Mouse (Mus musculus): ENCODE measurements around the gene Gm13889.

The Gm13889 gene

DNA sequence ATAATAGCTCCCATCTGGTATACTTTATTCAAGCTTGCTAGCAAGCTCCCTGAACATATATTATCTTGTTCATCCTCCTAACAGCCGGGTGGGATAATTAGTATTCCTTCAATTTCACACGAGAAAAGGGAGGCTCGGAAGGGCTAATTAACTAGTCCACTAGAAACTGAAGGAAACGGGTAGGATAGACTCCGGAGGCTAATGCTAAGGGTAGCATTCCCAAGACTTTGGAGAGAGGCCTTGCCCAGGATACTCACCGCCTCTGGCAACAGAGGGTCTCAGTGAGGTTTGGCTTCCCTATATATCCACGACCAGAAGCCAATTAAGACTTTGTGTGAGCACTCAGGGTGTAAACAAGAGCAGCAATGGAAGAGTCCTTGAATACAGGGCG lies 779 bp upstream of the Gm13889 start:
- DNase-seq = no peak

DNA sequence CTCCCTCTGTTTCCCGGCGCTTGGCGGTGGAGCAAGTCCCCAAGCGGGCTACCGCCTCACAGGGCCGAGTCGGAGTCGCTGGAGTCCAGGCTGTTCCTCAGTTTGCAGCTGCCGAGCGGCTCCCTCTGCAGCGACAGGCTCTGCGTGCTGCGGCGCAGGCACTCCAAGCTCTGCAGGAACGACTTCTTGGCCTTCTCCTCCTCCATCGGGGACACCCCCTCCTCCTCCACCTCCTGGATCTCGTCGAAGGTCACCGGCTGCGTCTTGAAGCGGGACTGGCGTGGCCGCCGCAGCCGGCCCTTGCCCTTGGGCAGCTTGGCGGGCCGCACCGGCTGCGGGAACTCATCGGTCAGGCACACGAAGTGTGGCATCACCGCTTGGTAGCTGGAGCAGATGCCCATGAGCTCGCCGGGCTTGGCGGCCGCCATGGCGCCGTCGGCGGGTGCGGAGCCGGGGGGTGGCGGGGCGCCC lies 635 bp downstream of the Gm13889 start:
- DNase-seq = peak in 1 of 2 experiments; percentile 17

DNA sequence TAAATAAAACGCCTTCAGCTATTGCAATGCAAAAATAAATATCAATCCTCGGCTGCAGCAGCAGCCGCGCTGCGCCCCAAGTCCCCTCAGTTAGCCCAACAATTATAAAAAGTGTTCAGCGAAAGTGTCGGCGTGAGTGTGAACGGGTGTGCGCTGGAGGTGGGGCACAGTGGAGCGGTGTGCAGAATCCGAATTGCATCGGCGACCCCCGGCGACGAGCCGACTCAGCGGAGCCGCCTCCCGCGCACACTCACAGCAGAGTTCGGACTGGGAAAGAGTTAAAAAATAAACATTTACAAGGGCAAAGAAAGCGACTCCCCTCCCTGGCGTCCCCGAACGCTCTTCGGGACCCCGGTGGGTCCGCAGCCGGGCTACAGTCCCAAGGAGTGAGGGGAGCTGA lies 1.1 kb downstream of the Gm13889 start:
- DNase-seq = no peak

DNA sequence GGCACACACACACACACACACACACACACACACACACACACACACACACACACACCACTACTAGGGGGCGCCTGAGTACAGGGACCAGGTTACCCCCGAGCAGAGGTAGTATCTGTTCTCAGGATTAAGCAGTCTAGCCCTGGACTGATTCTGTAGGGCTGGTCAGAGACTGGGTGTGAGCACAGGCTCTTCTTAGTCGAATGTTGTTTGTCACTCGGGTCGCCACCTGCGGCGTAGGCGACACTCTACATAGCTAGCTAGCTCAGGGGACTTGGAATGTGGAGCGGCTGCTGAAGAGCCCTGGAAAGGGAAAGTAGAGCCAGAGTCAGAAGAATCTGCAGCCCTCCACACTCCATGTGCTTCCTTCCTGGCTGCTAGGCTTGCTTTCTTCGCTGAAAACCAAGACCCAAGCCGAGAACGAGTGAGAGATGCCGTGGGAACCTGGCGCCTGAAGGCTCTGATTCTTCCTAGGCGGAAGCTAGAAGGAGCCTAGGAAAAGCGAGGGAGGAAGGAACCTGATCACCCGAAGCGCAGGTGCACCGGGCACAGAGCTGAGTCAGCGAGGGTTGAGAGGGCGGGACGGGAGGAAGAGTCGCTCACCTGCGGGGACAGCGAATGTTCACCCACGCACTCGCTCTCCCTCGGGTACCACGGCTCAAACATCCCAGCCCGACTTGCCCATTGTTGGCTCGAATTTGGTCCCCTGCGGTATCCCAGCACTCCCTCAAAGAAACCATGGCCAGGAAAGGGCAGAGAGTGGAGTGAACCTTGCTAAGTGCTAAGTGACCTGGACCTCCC lies 2.0 kb downstream of the Gm13889 start:
- DNase-seq = no peak

DNA sequence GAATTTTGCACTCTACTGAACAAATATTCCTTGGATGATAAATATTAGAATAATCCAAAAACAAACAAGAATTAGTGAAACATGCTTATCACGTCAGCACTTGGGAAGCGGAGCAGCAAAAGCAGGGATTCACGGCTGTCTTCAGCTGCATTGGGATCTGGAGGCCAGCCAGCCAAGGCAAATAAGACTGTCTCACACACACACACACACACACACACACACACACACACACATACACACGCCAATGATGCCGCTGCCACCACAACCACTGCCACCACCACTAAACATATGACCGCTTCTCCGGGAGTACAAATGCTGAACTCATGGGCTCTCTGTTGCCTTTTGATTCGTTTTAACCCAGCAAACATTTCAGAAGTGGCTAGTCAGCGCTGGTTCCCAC lies 3.3 kb downstream of the Gm13889 start:
- DNase-seq = no peak

DNA sequence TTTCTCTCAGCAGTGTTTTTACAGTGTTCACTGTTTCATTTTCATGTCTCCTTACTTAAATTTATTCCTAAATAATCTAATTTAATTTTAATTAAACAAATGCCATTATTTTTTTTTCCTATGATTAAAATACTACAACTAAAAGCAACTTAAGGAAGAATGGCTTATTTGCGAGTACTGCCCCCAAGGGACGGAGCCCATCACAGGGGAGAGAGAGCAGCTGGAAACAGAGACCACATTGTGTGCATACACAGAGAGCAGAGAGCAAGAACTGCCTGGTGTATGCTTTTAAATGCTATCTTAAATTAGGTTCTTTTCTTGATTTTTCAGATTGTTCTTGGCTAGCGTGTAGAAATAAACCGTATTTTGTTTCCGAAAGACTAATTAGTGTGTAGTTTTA lies 10.0 kb downstream of the Gm13889 start:
- no peak for DNase-seq

DNA sequence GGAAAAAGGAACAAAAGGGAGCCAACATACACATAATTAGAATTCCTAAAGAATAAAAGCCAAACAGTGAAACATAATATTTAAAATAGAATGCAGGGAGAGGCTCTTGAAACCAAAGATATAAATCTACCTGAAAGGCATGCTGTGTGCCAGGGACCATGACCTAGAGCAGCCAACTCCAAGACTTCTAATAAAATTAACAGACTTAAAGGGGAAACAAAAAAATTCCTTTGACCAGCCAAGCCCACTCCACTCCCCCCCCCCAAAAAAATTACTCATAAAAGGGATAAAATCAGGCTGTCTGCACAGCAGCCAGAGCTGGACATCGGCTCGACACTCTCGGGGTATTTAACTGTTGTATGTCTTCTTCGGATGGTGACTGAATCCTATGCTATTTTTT lies 12.1 kb downstream of the Gm13889 start:
- DNase-seq = no peak

DNA sequence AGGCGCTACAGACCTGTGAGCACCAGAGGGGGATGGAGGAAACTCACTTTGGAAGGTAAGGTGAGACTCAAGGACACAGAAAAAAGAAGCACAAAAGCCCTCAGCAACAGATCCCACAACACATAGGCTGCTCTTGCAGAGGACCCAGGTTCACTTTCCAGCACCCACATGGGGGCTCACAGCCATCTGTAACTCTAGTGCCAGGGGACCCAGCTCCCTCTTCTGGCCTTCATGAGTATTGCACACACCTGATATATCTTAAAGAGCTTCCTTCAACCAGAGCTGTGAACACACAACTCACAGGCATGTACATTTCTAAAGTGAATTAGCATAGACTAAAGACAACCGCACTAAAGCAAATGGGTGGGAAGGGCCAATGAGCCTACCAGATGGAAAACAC lies 12.9 kb downstream of the Gm13889 start:
- DNase-seq = no peak

DNA sequence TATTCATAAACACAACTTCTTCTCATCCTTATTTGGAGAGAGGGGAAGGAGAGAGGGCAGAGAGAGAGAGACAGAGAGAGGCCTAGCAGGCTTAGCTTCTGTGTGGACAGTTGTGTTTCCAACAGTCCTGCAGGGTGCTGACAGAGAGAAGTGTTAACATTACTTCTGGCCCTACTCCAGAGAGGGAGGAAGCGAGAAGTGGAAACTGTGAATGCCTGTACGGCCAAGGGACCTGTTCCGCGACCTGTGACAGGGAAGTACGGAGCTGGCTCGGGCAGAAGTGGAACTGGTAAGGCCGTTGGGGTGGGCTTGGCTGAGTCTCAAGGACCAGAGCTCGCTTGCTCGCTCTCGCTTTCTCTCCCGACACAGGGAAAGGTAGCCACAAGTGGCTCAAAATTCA lies 15.3 kb downstream of the Gm13889 start:
- no peak for DNase-seq

DNA sequence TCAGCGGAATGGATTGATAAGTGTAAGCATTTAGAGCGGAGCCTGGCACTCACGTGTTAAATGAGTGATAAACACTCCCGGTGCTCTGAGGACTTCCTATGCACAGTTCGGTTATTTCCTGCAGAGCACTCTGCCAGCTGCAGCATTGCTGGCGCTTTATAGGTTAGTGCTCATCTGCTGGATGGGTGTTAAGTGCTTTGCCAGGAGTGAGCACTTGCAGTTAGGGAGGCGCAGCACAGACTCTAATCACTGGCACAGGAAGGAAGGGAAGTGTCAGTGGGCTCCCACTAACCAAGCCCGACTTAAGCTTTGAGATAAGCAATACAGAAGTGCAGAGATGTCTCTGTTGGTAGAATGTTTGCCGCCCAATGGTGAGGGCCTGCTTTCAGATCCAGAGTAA lies 18.5 kb downstream of the Gm13889 start:
- DNase-seq = no peak

DNA sequence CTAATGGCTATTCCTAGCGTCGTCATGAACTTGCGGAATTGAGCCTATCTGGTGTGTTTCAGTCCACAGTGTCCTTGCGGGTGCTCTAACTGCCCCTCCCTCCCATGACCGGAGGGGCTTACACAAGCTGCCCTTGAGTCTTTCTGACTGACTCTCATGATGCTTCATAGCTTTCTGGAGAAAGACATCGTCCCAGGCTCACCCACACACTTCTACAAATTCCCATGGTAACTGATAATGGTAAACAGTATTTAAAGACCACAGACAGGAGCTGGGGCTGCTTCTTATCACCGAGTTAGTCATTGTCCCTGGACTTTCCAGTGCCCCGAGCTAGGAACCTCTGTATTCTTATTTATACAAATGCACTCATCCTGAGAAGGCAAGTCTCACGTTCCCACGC lies 28.1 kb downstream of the Gm13889 start:
- DNase-seq = no peak

DNA sequence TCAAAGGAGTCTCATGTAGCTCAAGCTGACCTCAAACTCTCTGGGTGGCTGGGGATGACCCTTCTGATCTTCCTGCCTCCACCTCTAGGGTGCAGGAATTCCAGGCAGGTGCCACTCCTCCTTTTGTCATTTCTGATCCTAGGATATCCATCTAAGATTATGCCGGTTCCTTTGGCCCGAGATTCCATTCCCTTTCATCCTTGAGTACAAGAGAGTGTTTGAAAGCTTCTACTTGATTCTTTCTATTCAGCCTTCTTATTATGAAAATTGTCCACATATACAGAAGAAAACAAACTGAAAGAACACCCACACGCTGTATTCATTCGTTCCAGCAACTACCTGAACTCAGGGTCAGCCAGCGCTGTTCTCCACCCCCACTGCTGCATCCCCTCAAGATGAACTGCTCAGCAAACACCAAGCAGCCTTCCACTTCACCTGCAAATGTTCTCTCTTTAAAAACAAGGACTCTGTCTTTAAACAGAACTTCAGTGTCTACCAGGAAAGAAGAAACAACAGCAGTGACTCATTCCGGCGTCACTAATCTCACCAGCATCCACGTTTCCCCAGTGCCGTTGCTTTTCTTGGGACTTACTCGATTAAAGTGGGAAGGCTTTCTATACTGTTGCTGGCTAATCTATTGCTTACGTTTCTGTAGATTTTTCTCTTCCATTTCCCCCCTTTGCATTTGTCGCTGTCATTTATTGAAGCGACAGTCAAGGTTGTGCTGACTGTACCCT lies 29.1 kb downstream of the Gm13889 start:
- no peak for DNase-seq

DNA sequence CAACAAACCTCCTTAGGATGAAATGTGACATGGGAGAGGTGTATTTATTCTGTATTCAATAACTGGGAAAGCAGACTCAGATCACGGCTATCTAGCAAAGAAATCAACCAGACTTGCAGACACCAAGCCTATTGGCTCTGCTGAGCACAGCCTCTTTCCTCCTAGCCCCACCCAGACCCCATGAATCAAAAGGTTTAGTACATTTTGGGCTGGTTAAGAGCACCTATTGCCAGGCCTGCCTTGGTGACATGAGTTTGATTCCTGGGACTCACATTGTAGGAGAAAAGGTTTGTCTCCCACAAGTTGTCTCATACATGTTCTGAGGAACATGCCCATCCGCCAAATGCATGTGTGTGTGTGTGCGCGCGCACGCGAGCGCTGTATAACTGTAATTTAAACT lies 30.9 kb downstream of the Gm13889 start:
- no peak for DNase-seq

DNA sequence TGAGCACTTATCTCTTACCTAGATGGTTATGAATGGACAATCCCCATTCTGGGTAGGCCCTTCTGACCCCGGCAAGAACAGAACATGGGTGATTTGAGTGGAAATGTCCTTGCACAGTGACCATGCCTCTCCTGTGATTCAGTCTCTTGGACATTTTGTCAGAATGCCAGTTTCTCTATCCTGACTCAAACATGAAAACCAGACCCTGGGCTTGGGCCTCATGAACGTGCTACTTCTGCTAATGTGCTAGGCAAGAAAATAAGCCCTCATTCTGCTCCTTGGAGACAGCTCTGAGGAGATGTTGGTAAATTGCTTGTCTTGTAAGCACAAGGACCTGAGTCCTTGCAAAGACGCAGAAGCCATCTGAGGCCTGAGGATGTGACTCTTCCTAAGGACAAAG lies 37.9 kb downstream of the Gm13889 start:
- DNase-seq = no peak

DNA sequence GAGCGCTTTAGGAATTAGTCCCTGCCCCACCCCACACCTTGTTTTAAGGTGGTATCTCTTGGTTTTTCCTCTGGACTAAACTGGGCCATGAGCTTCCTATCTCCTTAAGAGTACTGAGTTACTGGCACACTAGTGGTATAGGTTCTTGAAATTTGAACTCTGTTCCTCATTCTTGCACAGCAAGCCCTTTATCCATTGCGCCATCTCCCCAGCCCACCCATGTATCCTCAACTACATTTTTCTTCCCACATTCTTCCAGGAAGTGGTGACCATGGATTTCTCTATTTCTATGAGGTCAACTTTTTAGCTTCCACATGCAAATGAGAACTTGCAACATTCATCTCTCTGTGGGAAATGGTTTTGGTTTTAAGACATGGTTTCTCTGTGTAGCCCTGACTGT lies 43.4 kb downstream of the Gm13889 start:
- DNase-seq = no peak

DNA sequence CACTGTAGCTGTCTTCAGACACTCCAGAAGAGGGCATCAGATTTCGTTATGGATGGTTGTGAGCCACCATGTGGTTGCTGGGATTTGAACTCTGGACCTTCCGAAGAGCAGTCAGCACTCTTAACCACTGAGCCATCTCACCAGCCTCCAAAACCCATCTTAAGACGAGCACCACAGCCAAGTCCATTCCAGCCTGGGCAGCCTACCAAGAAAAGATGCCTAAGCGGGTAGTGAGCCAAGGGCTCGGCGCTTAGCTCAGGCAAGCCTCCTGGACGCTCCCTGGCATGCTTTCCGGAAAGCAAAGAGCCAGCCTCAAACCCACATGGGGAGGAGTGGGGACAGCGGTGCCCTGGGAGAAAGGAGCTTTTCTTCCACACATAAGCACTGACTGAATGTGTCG lies 45.1 kb downstream of the Gm13889 start:
- peak; percentile 20 to 40 for DNase-seq

DNA sequence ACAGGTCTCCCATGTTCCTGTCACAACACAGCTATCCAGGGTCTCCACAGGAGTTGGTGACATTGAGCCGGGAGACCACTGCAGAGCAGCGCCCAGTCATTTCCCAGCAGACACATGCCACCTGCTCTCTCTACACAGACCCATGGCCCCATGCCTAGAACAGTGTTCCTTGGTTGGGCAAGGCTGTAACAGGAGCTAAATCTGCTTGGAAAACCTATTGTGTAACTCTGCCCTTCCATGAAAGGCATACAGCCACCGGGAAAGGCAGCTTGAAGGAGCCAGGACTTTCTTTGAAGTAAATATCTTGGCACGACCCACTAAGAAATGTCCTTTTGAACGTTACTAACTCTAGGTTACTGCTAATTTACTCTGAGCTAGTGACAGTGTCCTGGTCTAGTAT lies 47.3 kb downstream of the Gm13889 start:
- no peak for DNase-seq

DNA sequence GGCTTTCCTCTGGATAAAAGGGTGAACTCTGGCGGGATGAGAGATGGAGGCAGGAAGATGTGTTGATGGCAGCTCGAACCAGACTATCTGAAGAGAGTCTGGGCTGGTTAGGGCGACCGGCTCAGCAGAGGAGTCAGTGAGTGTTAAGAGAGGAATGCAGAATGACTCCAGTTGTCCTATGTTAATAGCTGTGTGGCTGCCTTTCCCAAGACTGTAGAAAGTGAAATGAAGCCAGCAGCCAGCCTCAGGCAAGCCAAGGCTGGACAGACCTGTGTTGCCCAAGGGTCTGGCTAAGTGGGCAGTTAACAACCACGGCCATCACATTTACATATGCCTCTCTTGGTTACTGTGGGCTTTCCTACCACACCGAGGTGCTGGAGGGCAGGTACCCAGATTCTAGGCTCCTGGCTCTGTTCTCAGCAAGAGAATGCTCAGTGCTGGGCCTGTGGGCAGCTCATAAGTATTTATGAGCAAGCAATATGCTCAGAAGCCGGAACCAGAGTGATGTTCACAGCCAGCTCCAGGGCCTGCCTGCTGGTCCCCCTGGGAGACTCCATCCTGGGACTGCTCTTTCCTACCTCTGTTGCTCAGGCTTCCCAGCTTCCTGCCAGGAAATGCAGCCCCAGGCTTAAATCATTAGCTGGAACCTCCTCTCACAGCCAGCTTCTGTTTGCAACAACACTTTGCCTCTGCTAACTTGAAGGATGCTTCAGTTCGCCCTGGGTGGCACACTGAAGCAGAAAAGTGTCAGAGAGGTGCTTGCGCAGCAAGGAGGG lies 49.3 kb downstream of the Gm13889 start:
- peak; percentile 33 to 38 for DNase-seq

DNA sequence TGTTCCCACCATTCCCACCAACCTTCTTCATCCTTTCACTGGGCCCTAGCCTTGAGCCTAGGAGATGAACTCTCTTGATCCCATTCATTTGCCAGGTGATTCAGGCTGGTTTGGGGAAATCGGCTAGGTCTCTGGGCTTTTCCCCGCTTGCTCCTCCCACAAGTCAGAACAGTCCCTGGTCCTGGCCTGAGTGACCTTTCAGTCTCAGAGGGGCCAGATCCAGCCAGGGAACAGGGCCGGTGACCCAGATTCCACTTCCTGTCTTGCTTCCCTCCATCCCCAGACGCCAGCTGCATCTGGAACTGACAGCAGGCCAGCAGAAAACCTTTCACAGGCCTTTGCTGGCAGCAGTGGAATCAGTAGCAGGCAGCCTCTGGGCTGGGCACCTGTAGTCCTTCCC lies 50.7 kb downstream of the Gm13889 start:
- DNase-seq = peak in 1 of 2 experiments; percentile 21

Measured in kidney, adult 8-10 months (tissue).